Mouse (Mus musculus) activated CD4-positive, CD25-positive, alpha-beta regulatory T cell, adult 4 months (primary cell): ENCODE data around the gene B4galnt3. TPM values are rescaled to one million over a fixed set of nuclear protein-coding genes. Genes with fewer than 3 reads are reported as not detected.

ENCODE experiments used
- ATAC-seq: one replicate; pipeline ENCODE4 v1.8.0; 2017
- polyA plus RNA-seq, 2 experiments: library from polyadenylated mRNA; unstranded; fragments of 100-300 nt; shearing (Covaris generic); gene quantifications; one replicate each; pipeline ENCODE4 v1.2.1; 2017

The B4galnt3 gene
- polyA plus RNA-seq, 2 experiments from 2014 or later, result 0.13 TPM; not detected in 1

DNA sequence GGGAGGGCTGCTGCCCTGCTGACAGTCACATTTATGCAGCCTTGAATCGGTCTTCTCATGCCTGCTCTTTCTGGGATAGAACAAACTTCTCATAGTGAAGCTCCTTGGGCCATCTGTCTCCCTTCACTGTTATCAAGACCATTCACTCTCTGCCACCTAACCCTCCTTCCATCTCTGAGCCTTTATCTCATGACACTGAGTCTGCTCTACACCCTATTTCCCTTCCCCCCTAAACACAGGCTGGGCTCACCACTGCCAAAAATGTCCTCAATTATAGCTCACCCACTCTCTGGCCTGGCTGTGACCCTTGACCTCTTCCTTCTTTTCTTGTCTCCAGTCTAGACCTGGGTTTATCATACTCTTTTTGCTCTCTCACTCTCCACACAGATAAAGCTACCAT lies 77.7 kb downstream of the B4galnt3 start:
- no peak for ATAC-seq

DNA sequence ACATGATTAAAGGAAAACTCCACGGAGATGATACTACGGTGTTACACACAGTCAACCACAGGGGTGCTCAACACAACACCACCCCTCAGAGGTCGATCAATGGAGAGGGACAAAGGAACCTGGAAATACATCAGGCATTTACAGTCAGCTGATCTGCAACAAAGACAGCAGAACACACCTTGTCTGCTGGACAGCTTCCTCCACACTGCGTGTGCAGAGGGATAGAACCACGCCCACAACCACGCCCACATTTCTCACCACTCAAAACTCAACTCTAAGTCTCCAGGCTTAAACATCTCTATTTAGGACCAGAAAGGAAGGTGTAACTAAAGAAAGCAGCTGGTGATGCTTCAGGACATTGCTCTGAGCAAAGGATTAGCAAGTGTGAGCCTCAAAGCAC lies 82.8 kb downstream of the B4galnt3 start:
- no peak for ATAC-seq

GRCm38 (mm10) chr6:120206586-120206985 lies 87.8 kb downstream of the B4galnt3 start:
- ATAC-seq, result peak; percentile 91

DNA sequence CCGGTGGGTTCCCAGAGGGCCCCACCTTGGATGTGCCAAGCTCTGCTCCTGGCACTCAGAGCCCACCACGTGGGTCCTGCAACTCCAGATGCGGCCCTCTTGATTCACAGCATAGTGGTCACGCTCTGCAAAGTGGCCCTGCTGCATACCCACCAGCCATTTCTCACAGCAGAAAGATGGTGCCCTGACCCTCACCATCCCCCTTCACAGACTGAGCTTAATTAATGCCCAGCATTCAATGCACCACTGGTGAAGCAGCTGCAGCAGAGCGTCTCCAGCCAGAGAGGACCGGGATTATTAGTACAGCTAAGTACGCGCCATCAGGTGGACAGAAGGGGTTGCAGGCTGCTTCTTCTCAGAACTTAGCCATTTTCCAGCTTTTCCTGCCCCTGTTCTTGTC lies 92.0 kb downstream of the B4galnt3 start:
- no peak for ATAC-seq

GRCm38 (mm10) chr6:120201956-120202355 lies 92.4 kb downstream of the B4galnt3 start:
- ATAC-seq, result no peak

- ATAC-seq, result peak; percentile 55
Observed at GRCm38 (mm10) chr6:120199638-120200394, 94.5 kb downstream of the B4galnt3 start.

DNA sequence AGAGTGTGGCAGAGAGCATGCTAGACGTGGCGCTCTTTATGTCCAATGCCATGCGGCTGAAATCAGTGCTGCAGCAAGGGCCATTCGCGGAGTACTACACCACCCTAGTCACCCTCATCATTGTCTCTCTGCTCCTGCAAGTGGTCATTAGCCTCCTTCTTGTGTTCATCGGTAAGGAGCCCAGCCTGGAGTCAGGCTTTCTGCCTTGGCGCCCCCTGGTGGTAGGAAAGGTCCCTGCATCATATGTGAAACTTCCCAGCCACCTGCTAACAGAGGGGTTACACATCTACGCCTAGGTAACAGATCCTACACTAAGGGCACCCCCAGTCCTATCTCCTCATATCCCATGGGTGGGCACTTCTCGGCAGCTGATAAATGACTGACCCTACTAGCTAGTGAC lies 96.4 kb downstream of the B4galnt3 start:
- ATAC-seq, result no peak

DNA sequence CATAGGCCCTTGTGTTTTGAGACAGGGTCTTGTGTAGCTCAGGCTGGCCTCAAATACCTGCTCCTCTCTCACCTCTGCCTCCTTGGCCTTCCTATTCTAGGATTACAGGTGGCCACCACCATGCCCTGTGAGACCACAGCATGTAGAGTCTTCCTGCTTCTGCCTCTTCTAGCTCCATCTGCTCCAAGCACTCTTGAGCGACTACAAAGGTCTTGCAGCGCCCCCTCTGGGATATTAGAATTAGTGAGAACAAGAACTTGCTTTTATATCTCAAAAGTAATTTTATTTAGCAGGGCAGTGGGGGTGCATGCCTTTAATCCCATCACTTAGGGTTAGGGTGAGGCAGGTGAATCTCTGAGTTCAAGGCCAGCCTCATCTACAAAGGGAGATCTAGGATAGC lies 97.5 kb downstream of the B4galnt3 start:
- ATAC-seq, result no peak

DNA sequence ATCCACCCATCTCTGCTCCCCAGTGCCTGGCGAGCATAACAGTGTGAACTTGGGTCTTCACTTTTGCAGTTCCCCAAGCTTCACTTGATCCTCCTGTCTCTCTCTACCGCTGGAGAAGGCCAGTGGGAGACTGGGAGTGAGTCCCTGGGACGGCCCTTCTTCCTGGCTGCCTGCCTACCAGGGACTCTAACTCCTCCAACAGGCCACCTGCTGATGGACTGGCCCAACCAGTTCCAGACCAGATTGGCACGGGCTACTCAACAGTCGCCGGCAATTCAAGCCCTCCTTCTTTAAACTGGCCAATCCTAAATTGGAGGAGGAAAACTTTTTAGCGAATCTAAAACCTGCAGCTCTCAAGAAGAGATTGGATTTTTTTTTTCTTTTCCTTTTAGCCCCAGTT lies 99.4 kb downstream of the B4galnt3 start:
- ATAC-seq, result no peak

DNA sequence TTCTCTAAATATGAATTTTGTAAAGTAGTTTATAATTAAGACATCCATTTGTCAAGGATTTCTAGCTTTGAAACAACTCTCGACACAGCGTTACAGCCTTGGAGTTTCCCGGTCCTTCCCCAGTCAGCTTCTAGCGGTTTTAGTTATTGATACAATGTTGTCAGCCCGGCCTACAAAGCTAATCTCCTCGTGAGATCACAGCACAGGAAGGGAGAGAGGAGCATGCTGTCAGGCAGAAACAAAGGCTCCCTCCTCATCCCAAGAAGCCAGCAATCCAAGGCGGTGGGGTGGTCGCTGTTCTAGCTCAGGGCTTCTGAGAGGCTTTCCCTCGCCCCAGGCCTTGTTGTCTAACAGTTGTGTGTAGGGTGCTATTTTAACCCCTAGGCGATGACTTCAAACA lies 100.1 kb downstream of the B4galnt3 start:
- ATAC-seq, result no peak

- ATAC-seq, result no peak
Observed at GRCm38 (mm10) chr6:120193793-120194192, 100.6 kb downstream of the B4galnt3 start.

DNA sequence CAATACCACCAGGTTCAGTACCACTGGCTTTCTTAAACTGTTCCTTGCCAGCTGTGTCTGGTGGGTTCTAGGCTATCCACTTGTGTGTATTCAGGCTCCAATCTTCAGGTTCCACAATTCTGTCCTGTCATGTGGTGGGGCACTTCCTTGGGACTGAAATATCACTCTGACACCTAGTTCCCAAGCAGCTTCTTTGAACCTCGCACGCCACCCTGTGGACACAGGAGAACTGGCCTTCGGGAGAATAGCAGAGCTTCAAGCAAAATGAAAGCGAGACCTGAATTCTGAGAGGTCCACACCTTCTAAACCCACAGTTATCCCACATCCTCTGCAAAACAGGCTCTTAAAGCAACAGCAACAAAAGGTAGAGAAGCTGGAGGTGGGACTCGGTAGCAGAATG lies 101.2 kb downstream of the B4galnt3 start:
- ATAC-seq, result peak; percentile 84

GRCm38 (mm10) chr6:120192211-120192870 lies 102.0 kb downstream of the B4galnt3 start:
- no peak for ATAC-seq

- ATAC-seq, result no peak
Observed at GRCm38 (mm10) chr6:120191396-120192170, 102.8 kb downstream of the B4galnt3 start.

DNA sequence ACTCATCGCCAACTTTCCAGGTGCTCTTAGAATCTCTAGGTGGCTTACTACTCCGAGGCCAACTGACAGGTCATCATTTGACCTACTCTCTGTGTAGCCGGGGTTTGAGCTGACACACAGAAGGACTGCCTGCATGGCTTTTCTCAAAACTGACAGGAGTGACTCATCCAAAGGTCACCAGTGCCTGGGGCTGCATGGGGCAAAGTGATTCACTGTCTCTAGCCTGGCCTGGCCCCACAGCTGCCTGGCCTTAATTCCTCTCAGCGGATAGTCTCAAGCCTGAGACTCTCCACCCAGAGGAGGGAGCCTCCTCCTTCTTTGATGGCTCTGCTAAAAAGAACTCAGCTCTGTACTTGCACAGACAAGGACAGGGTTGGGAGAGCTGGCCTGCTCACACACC lies 103.4 kb downstream of the B4galnt3 start:
- no peak for ATAC-seq

GRCm38 (mm10) chr6:120190365-120190764 lies 104.0 kb downstream of the B4galnt3 start:
- ATAC-seq, result peak; percentile 26

DNA sequence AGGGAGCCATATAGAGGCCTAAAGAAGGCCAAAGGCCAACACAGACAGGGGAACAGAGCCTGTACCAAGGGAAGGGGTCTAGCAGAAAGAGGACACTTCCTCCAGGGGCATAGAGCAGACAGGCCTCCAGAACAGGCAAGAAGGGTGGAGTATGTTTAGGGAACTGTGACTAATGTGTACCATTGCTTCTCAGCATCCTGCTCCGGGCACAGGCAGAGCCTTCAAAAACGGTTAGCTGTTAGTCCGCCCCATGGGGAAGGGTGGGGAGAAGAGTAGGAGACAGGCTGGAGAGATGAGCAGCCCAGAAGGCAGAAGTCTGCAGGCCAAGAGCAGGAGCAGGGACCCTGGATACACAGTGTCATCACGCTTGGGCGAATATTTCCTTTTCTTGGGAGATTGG lies 105.1 kb downstream of the B4galnt3 start:
- no peak for ATAC-seq

DNA sequence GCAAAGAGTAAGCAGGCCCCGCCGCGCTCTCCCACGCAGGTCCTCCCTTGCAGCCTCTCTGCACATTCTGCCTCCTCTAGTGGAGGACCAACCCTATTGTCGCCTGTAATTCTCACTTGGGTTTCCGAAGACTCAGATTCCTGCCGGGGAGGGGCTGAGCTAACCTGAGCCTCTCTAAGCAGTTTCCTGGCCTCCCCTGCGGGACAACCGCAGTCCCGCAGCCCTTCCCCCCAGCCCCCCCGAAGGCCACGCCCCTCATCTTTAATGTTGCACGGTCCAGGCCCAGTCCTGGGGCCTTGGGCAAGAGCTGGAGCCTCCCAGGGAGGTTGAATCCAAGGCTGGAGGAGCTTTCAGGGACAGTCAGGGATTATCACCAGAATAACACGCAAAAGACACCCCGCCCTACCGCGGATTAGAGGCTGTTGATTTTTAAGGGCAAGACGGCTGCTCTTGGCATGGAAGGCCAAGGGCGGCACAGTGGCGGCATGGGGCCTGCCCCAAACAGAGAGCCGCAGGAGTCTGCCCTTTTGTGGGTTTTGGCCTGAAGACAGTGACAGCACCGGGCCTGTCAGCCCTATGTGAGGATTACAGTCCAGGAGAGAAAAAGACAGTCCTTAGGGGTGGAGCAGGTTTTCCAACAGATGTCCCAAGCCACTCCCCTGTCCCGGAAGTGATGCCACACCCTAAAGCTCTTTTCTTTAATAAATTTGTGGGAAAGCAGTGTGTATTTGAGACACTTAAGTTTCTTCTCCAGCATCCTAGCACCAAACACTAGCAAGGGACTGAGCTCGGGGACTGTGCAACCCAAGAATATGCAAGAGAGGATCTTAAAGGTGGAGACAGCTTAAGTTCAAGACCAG lies 105.8 kb downstream of the B4galnt3 start:
- ATAC-seq, result peak; percentile 71

DNA sequence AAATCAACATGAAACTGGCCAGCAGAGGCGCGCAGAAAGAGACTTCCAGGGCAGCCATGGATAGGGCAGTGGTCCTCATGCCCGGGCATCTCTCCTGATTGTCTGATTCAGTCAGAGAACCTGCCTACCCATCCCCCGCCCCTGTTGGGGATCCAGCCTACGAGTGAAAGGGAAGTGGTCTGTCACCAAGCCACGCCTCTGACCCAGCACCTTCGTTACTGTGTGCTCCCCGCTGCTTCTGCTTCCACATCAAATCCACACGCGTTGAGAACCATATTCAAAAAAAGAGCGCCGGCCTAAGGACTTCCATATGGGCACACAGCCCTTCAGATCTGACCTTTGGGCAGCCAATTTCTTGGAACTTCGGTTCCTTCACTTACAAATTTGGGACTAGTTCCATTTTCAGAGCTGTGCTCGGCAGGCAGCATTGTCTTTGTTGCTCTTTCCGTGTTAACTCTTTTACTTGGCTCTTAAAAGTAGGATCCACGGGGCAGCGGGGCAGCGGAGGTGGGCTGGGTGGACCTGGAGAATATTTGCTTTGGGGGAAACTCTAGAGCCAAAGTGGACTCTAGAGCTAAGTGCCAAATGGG lies 106.7 kb downstream of the B4galnt3 start:
- peak; percentile 71 for ATAC-seq

DNA sequence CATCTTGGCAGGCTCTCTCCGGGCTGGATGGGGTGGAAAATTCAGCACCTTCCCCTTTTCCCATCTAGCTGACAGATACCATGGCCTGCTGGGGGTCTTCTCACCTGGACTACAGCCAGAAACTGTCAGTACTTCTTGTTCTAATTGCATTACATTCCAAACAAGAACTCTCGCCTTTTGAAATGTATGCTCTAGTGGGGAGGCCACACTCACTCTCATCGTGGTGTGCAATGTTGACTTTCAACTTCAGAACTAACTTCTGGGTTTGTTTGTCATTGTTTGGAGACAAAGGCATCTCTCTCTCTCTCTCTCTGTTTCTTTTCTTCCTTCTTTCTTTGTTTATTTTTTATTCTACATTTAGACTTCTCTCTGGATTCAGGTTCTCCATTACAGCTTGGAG lies 107.8 kb downstream of the B4galnt3 start:
- no peak for ATAC-seq

DNA sequence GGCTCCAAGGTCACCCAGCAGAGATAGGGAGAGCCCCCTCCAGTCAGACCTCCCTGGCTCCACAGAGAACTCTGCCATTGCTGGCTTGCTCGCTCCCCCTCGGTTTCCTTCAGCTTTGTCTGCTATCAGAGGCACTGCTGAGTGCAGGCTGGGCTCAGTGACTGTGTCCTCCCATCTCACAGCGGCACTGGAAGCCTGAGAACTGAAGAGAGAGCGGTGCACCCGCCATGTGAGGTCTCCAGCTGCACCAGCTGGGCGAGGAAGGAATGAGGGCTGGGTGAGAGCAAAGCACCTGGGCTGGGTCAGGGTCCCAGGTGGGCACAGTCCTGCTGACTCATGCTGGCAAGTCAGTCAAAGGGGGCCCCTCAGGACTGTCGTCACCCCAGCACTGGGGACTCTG lies 108.6 kb downstream of the B4galnt3 start:
- no peak for ATAC-seq
